Mouse (Mus musculus) spleen, adult 2 months (tissue): ENCODE data around the gene Mybph.

Experiments
- CTCF ChIP-seq: fragments of 200-500 bp; IDR thresholded peaks from 2 replicates; pipeline ENCODE4 v1.5.1; 2011; ENCODE audit warnings: mild to moderate bottlenecking, inconsistent platforms; ENCODE audit not compliant: insufficient read depth, insufficient read length, insufficient replicate concordance; ENCODE audit errors: extremely low read depth
- POLR2A ChIP-seq: fragments of 200-500 bp; IDR thresholded peaks from 2 replicates; pipeline ENCODE4 v1.6.1; 2011; ENCODE audit warnings: low read depth, low read length, inconsistent platforms

DNA sequence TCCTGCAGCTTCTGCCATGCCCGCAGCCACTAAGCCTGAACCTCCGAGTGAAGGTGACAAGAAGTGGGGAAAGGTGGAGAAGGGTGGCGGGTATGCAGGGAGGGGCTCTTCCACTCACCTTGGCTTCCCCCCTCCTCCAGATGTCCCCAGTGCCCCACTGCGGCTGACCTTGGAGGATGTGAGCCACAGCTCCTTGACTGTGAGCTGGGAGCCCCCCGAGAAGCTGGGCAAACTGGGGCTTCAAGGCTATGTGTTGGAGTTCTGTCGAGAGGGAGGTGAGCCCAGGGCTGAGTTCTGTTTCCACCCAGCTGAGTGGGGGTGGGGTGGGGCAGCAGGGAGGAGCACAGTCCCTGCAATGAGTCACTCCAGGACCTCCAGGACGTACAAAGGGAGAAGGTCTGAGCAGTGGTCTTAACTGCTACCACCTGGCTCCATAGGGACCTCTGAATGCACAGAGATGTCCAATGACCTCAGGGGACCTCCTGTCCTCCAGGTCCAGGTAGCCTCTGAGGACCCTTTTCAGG is 488 bp downstream of the Mybph start:
- TF ChIP-seq CTCF = no peak
- TF ChIP-seq POLR2A = no peak
